Mouse (Mus musculus): ENCODE results near the gene Fto.

The Fto gene

GRCm38 (mm10) chr8:91708661-91709060 is 395.3 kb downstream of the Fto start:
- DNase-seq = no peak

DNA sequence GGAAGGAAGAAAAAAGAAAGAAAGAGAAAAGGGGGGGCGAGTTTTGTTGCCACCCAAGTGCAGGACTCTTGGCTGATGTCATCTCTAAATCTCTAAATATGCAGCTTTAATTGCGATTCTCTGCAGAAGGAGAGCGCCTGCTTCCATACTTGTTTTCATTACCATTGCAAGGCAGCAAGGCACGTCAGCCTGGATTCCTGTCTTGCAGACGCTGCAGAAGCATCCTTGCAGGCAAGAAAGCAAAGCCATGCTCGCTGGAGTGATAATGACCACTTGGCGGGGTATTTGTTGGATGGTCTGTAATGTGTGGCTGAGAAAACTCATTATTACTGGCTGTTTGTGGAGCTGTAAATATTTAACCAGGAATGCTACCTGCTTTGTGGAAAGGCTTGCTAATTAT is 396.4 kb downstream of the Fto start:
- DNase-seq = no peak

DNA sequence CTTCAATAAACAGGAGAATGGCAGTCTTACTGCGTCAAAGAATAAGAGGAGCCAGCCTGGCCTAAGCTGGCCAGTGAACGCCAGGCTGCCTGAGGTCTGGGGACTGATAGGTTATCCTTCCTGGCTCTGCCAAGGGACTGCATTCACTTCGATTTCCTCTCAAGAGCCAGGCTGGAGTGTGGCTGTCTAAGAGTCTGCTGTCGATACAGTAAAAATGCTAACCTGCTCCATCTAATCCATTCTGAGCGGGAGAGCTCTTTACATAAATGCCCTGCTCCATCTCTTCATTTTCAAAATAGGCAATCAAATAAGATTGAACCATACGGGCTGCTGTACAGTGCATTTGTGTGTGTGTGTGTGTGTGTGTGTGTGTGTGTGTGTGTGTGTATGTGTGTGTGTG is 397.9 kb downstream of the Fto start:
- no peak for DNase-seq

DNA sequence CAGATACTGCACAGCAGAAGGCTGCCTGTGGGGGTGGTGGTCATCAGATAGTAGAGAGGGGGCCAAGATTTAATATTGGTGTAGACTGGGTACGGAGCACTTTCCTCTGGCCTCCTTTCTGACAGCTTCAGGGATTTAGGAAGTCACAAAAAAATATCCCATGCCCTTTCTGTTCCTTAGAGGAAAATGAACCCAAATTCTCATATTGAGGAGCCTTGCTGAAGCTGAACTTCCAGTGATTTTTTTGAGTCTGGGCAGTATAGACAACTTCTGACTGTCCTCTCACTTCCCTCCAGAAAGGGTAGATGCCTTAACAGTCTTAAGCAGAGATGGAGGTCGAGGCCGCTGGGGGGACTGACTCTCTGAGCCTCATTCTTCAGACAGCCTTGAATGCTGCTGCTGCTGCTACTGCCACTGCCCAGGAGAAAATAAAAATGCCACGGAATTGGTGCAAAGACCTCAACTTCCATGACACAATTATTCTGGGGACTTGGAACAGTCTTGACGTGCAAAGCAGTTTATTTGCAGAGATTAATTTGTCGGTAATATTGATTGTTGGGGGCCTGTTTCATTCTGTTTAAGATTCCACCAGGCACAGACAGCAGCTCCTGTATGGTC is 398.8 kb downstream of the Fto start:
- DNase-seq = no peak

DNA sequence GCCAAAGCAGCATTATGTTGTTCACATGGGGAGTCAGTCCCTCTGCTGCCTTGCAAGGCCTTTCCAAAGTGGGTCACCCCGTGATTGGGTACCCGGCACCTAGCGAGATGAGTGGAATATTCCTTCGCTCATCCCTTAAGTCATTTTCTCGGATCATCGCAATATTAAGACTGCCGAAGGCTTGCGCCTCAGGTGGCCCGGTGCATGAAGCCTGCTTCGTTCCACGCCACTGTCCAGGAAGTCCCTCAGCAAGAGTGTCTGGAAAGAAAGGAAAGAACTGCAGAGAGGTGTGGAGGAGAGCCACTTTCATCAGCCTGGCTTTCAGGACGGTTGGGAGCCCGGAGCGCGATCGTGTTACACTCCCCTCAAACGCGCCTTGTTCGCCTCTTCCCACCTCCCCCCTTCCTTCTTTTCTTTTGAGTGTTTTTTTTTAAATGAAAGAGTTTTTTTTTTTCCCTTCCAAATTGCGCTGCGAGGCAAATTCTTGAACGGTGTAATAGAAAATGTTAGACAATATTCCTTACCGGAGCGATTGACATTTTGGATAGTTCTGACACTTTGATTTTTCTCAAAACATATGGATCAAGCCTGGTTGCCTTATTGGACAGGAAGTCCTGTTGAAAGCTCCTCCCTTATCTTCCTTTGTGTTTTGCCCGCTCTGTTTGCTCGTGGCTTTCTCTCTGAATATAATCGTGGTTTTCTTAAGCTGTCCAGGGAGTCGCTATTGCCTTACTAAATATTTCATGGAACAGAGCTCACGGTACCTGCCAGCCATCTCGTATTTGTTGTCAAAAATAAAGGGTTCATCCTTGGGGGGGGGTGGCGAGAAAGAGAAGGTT is 399.6 kb downstream of the Fto start:
- DNase-seq = no peak

DNA sequence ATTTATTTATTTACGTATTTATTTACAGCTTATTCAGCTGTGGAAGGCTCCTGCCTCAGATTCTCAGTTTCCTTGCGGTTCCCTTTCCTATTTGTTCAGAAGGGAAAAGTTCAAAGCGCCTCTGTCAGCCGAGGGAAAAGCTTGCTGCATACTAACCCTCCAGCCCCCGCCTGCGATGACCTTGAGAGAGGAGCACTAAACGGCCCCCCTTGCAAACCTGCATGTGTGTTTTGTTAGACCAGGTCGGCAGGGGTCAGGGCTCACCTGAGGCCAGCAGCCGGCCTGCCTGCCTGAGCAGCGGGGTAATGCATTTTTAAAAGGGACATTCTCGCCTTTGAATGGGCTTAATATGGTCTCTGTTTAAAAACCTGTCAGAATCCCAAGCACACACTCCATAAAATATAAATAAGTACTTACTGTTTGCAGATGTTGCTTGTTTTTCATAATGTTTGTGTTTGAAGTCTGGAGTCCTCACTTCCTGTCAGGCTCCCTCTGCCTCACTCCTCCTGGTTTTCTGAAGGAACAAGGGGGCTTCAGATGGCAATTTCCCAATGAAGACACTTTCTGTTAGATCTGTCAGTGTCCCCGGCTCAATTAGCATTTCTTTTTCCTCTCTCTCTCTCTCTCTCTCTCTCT is 400.5 kb downstream of the Fto start:
- no peak for DNase-seq

- DNase-seq = no peak
Observed at GRCm38 (mm10) chr8:91714733-91715132, 401.4 kb downstream of the Fto start.

GRCm38 (mm10) chr8:91715387-91716085 is 402.2 kb downstream of the Fto start:
- no peak for DNase-seq
